Mouse (Mus musculus): ENCODE results near the gene Ovol2.

The Ovol2 gene

DNA sequence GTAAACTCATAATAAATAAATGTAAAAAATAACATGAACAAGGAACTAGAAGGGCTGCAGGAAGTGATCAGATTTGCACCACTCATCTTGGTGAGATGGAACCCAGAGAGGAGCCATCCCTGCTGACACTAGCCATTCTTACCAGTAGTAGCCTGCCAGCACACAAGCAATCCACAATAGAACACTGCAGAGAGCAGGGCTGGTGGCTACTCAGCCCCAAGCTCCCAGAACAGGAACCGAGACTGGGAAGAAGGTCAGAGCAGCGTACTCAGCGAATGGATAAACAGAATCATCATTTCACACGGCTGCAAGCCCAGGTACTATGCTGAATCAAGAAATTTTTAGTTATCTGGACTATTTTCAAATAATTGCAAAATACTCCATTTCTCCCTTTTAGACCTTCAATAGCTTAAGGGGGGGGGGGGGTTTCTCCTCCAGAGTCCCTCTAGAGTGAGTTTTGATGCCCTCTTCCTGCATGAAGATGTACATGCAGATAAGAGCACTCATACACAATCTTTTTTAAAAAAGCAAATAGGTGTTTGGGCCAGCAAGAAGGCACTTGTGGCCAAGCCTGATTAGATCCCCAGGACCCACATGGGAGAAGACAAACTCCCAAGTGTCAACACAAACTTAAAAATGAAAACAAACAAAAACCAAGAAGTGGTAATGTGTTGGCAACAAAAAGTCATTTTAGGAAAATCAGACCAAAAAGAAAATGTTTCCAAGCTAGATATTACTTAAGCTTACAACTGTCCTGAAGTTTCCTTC is 65.8 kb downstream of the Ovol2 start:
- DNase-seq = no peak

DNA sequence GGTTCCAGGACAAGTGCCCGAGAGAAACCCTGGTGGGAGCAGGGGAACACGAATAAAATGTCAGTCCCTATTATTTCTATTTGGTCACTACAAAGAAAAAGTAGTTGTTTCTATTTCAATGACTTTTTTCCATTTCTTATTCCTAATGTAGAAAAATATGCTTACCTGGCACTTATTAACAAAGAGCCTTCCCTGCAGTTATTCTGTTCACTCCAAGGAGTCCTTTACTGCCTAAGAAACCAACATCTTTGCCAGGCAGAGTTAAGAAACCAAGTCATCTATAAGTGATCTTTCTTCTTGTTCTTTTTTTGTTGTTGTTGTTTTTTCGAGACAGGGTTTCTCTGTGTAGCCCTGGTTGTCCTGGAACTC is 66.8 kb downstream of the Ovol2 start:
- DNase-seq = no peak

DNA sequence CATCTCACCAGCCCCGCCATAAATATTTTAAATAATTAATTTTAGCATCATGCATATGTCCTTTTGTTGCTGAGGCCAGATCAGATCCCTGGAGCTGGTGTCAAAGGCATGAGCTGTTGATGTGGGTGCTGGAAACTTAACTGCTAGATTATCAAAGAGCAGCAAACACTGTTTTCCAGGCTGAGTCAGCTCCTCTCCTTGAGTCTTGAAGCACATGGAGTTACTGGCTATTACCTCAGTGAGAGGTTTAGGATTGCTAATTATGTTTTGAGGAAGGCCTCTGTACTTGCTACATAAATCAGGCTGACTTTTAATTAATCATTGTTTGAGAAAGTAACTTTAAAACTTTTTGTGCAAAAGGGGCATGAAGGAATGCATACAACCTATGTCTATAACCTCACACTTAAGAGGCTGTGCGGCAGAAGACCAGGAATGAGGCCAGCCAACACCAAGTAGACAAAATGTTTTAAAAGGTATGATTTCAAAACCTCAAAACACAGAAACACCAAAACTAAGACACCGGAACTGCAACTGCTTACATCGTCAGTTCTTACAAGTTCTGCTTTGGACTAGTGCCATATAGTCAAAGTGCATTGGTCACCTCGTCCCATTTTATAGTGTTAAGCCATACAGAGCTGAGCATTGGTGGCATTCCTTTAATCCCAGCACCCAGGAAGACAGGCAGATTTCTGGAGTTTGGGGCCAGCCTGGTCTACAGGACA is 67.4 kb downstream of the Ovol2 start:
- DNase-seq = no peak

DNA sequence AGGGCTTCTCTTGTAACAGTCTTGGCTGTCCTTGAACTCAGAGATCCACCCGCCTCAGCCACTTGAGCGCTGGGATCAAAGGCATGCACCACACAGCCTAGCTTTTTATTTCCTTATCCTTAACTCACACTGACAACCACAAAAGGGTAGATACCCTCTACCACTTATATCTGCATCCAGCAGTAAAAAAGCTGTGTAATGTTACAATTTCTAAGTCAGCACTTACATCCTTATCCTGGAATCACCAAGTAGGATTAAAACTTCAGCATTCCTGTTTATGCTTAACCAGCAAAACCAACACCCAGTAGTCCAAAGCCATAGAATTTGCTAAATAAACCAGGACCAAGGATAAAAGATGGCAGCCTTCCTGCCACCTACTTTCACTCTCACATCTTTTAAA is 69.1 kb downstream of the Ovol2 start:
- no peak for DNase-seq
